Mouse (Mus musculus): ENCODE measurements around the gene Pnkd.

DNA sequence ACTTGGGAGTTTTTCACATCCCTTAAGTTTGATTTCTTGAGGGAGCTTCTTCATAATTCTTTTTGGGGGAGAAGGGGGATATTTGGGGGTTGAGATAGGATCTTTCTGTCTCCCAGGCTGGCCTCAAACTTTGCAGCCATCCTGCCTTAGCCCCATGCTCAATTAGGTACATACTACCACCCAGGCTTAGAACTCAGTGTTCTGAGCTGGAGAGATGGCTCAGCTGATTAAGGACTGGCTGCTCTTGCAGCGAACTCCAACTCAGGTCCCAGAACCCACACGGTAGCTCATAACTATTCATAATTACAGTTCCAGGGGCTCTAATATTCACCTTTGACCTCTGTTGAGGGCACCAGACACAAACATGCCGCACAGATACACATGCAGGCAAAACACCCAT, 49.9 kb downstream of the Pnkd start:
- TF ChIP-seq POLR2A (IDR thresholded peaks at IDR 0.05; ENCODE audit: low read depth, low read length) (no peak), CTCF (IDR thresholded peaks at IDR 0.05; ENCODE audit: extremely low read depth, insufficient read length, insufficient replicate concordance, low read depth, low read length) (no peak)

All from small intestine, adult 2 months (tissue).